Mouse (Mus musculus) embryonic facial prominence, embryonic 11.5 days (tissue): ENCODE results near the gene Cnot1. TPM values are rescaled to one million over a fixed set of nuclear protein-coding genes. Genes with fewer than 3 reads are reported as not detected.

Source experiments
- ATAC-seq: fragments of 200-750 bp; cut with Nextera tagmentation; replicated peaks from 2 replicates; pipeline ENCODE4 v1.8.0; 2017; ENCODE audit warnings: low read depth; ENCODE audit not compliant: insufficient number of reproducible peaks, low FRiP score, low TSS enrichment
- DNase-seq: peaks from one replicate; pipeline ENCODE4 v3.0.0-alpha.2; 2015; ENCODE audit warnings: low spot score
- H3K27ac ChIP-seq: fragments of 300-500 bp; sonication (generic); replicated peaks from 2 replicates; pipeline ENCODE4 v1.5.1; 2014; ENCODE audit warnings: mild to moderate bottlenecking, low read depth, low read length, control low read depth
- H3K27me3 ChIP-seq: fragments of 300-500 bp; sonication (generic); 2 replicates; pipeline ENCODE4 v1.6.1; 2014; ENCODE audit warnings: mild to moderate bottlenecking, low read length, moderate library complexity, mixed read lengths; ENCODE audit not compliant: control insufficient read depth, insufficient read depth
- H3K36me3 ChIP-seq: fragments of 300-500 bp; sonication (generic); replicated peaks from 2 replicates; pipeline ENCODE4 v1.6.1; 2014; ENCODE audit warnings: low read depth, mild to moderate bottlenecking, low read length, moderate library complexity, mixed read lengths; ENCODE audit not compliant: control insufficient read depth, insufficient read depth
- H3K4me1 ChIP-seq: fragments of 300-500 bp; sonication (generic); 2 replicates; pipeline ENCODE4 v1.6.1; 2014; ENCODE audit warnings: low read length, mixed read lengths; ENCODE audit not compliant: control insufficient read depth, insufficient read depth
- H3K4me2 ChIP-seq: fragments of 300-500 bp; sonication (generic); 2 replicates; pipeline ENCODE4 v1.6.1; 2014; ENCODE audit warnings: low read depth, mild to moderate bottlenecking, control low read depth, low read length, moderate library complexity
- H3K4me3 ChIP-seq: fragments of 300-500 bp; sonication (generic); 2 replicates; pipeline ENCODE4 v1.5.1; 2014; ENCODE audit warnings: low read depth, low read length, control low read depth
- H3K9ac ChIP-seq: fragments of 300-500 bp; sonication (generic); replicated peaks from 2 replicates; pipeline ENCODE4 v1.6.1; 2014; ENCODE audit warnings: mild to moderate bottlenecking, control low read depth, low read length
- H3K9me3 ChIP-seq: fragments of 300-500 bp; sonication (generic); replicated peaks from 2 replicates; pipeline ENCODE4 v1.6.1; 2016; ENCODE audit warnings: mild to moderate bottlenecking, low read length, inconsistent platforms, mixed read lengths; ENCODE audit not compliant: control insufficient read depth
- WGBS: fragments of 180-500 bp; shearing (Covaris S2); extraction: QIAGEN DNeasy Blood & Tissue Kit; methylation state at CpG from one replicate; pipeline ENCODE4 v1.1.7; 2014; 5-methylcytosine and 5-hydroxymethylcytosine counted together
- polyA plus RNA-seq: library from polyadenylated mRNA; unstranded; fragments of >200 nt; fragmentation: Nextera tagmentation; extraction: Ambion mirVana; gene quantifications from 2 replicates; pipeline ENCODE4 v1.2.1, GENCODE M21; 2014

The Cnot1 gene
- polyA plus RNA-seq, 1 experiment from 2014 or later = 119 TPM

DNA sequence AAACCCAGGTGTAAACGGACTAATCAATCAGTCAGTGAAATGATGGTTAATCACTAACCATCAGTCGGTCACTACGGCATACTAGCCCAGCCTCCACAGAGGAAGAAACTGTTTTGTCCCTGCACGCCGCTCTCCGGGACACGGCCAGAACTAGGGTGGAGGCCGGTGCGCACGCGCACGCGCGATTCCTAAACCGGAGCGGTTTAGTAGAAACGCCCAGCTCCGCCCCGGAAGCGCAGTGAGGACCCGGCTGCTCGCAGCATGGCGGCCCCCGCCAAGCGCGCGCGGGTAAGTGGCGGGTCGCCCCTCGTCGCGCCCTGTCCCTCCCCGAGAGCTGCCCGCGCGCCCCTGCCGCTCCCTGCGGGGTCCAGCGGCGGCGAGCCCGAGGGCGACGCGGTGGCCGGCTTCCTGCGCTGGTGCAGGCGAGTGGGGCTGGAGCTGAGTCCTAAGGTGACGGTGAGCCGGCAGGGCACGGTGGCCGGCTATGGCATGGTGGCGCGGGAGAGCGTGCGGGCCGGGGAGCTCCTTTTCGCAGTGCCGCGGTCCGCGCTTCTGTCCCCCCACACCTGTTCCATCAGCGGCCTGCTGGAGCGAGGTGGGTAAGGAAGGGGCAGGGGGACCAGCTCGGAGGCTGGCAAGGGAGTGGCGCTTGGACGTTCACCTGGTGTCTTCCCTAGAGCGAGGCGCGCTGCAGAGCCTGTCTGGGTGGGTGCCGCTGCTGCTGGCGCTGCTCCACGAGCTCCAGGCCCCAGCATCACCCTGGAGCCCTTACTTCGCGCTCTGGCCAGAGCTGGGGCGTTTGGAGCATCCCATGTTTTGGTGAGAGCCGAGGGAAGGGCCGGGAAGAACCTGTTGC is 91.4 kb downstream of the Cnot1 start, which contains the start of gene Setd6:
Setd6 (plus strand) TSS at position 206 of the 856 bp plus-strand sequence.
- Histone ChIP-seq H3K36me3 (peaks cover 4% of the 10 kb centered on the region; the same call in 1 of the 2 replicates), H3K4me2 (peak within 1 kb of the TSS; percentile 87), H3K9me3 (no peaks in the 10 kb centered on the region), H3K27me3 (no peaks in the 10 kb centered on the region), H3K4me3 (peak within 1 kb of the TSS; percentile 75), H3K9ac (peak within 1 kb of the TSS; percentile 87), H3K4me1 (no peaks in the 10 kb centered on the region; the same call in none of the 2 replicates), H3K27ac (peak within 1 kb of the TSS; percentile 36; the same call in 1 of the 2 replicates)
- WGBS = under 1% methylated on average over 73 of the region's 79 CpGs
- DNase-seq (peak; percentile 92), ATAC-seq (peak; percentile 83)

DNA sequence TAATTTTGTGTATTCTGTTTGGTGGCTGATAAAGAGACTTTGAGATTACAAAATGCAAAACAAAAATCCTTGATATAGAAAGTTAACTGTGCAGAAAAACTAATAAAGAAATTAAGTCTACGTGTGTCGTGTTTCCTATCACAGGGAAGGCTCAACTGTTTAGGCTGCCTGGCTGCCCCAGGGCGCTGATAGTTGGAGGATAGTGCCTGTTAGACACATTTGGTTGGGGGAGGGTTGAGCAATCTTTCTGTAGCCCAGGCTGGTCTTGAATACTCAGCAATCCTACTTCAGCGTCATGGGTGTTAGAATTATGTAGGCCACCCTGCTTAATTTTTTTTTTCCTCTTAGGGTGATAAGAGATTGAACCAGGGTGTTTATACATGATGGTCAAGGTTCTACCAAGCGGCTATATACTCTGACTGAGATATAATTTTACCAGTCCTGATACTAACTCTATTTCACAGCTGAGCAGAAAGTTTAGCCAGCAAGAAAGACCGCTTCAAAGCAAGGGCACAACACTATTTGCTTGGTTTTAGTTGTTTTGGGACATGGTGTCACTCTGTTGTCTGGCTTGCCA is 92.3 kb downstream of the Cnot1 start:
- peak overlapping the region; percentile 75; the same call in 1 of the 2 replicates for H3K4me3 ChIP-seq
- peaks cover 4% of the 10 kb centered on the region; the same call in 1 of the 2 replicates for H3K36me3 ChIP-seq
- no peak for ATAC-seq
- H3K27ac ChIP-seq = no peak overlapping the region
- no peaks in the 10 kb centered on the region for H3K27me3 ChIP-seq
- H3K9me3 ChIP-seq = no peaks in the 10 kb centered on the region
- no peak overlapping the region for H3K9ac ChIP-seq
- H3K4me2 ChIP-seq = peak overlapping the region; percentile 87
- no peaks in the 10 kb centered on the region; the same call in none of the 2 replicates for H3K4me1 ChIP-seq
- 83% methylated on average over 6 of the region's 6 CpGs for WGBS
- no peak for DNase-seq

DNA sequence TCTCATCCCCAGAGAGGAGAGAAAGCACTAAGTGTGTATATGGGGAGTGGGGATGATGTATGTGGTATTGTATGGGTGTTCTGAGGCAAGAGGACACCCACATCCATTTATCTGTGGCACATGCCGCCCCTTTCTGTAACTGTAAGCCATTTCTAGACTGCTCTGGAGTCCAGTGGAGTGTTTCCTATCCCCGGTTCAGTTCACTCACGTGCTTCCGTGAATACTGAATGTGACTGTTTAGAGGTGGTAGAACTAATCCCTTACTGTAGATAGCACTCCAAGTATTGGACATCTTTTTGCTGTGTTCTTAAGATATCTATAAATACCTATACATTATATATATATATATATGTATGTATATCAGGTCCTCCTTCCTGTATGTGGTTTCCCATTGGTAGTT is 92.9 kb downstream of the Cnot1 start:
- Histone ChIP-seq H3K9ac (no peak overlapping the region), H3K27ac (no peak overlapping the region), H3K9me3 (no peaks in the 10 kb centered on the region), H3K27me3 (no peaks in the 10 kb centered on the region), H3K4me2 (no peak overlapping the region), H3K4me3 (no peak overlapping the region), H3K36me3 (peaks cover 4% of the 10 kb centered on the region; the same call in 1 of the 2 replicates), H3K4me1 (no peaks in the 10 kb centered on the region; the same call in none of the 2 replicates)
- no peak for ATAC-seq
- no peak for DNase-seq
- WGBS = 92% methylated on average over 4 of the region's 4 CpGs

DNA sequence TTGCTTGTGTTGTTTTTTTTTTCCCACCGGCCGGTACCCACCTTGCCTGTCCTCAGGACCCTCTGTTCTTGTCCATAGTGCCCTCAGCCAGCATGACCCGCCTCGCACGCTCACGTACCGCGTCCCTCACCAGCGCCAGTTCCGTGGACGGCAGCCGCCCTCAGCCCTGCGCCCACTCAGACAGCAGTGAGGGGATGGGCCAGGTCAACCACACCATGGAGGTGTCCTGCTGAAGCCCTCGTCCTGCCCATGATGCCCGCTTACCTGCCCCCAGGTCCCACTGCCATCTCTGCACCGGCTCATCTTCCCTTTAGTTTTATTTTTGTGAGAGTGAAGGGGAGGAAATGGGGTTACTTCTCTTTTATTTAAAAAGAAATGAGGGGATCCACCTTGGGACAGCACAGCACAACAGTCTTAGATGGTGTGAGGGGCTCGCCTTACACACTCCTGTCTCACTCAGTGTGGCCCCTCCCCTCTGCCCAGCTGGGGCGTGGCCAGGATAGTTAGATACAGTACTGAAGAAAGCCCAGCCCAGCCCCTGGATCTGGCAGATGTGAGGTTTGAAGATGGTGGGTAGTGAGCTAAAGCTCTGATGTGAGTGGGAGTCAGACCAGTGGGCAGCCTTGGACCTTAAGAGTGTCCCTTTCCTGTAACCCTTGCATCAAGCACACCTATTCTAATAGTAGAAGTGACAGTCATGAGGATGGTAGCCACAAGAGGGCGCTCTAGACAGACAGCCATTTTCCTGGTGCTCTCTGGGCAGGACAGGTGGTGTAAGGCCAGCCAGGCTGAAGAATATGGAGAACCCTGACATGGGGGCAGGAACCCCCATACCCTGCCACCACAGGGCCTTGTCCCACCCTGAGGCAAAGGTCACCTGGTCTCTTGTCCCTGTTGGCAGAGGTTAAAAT is 93.9 kb downstream of the Cnot1 start:
- DNase-seq (peak; percentile 77), ATAC-seq (no peak)
- Histone ChIP-seq H3K9ac (no peak overlapping the region), H3K4me3 (no peak overlapping the region), H3K27me3 (no peaks in the 10 kb centered on the region), H3K36me3 (peaks cover 4% of the 10 kb centered on the region; the same call in 1 of the 2 replicates), H3K9me3 (no peaks in the 10 kb centered on the region), H3K4me1 (no peaks in the 10 kb centered on the region; the same call in none of the 2 replicates), H3K27ac (no peak overlapping the region), H3K4me2 (no peak overlapping the region)
- WGBS = 76% methylated on average over 19 of the region's 19 CpGs

DNA sequence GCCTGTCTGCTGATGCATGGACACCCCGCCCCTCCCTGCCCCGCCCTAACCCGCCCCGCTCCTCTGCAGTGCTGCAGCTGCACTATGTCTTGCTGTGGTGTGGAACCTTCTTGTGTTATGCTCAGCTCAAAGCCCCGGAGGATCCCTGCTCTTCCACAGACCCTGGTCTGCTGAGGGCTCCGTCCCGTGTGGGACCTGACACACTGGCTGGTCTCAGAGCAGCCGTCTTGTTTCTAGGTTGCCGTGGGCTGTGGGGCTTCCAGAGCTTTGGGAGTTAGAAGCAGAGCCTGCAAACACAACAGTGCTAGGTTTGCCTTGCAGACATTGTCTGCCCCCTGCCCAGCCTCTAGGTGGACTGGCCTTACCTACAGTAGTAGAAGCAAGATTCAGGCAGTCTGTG is 94.9 kb downstream of the Cnot1 start:
- 83% methylated on average over 9 of the region's 9 CpGs for WGBS
- Histone ChIP-seq H3K4me1 (no peaks in the 10 kb centered on the region; the same call in none of the 2 replicates), H3K9ac (no peak overlapping the region), H3K36me3 (no peaks in the 10 kb centered on the region), H3K27me3 (no peaks in the 10 kb centered on the region), H3K4me3 (no peak overlapping the region), H3K27ac (no peak overlapping the region), H3K4me2 (no peak overlapping the region), H3K9me3 (no peaks in the 10 kb centered on the region)
- DNase-seq (no peak), ATAC-seq (no peak)

DNA sequence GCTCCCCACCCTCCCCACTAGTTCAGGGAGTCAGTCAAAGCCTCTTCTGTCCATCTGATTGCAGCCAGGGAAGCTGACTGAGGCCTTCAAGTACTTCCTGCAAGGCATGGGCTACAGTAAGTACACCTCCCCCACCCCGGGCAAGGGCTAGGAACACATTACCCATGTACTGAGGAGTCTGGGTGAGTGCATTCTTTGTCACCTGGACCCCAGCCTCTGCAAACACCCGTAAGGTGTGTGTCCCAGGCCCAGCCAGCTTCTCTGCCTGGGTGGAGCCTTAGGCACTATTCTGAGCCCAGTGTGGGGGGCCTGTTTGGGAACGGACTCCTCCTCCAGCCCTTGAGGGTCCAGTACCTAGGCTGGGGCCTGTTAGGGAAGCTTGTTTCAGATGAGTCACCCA is 96.2 kb downstream of the Cnot1 start:
- H3K4me2 ChIP-seq = no peak overlapping the region
- H3K27me3 ChIP-seq = no peaks in the 10 kb centered on the region
- no peak for ATAC-seq
- DNase-seq = no peak
- 74% methylated on average over 3 of the region's 3 CpGs for WGBS
- H3K9ac ChIP-seq = no peak overlapping the region
- H3K9me3 ChIP-seq = no peaks in the 10 kb centered on the region
- no peaks in the 10 kb centered on the region for H3K4me1 ChIP-seq
- H3K4me3 ChIP-seq = no peak overlapping the region
- H3K36me3 ChIP-seq = no peaks in the 10 kb centered on the region
- no peak overlapping the region for H3K27ac ChIP-seq

DNA sequence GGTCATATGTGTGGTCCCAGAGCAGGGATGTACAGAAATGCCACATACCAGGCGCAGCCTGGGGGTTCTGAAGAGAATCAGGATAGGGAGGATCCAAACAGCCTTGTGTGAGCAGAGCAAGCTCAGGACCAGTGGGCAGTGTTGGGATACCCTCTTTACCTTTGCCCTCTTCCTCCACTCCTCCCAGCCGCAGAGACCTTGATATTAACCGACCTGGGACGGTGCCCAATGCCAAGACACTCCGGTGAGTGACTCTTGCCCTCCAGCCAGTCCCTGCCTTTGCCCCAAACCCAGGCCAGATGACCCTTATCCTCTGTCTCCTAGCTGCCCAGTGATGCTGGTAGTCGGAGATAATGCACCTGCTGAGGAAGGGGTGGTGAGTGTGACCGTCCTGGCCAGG is 97.7 kb downstream of the Cnot1 start:
- ATAC-seq = no peak
- Histone ChIP-seq H3K4me1 (no peaks in the 10 kb centered on the region), H3K27me3 (no peaks in the 10 kb centered on the region), H3K36me3 (no peaks in the 10 kb centered on the region), H3K4me3 (no peak overlapping the region), H3K9ac (no peak overlapping the region), H3K4me2 (no peak overlapping the region), H3K27ac (no peak overlapping the region), H3K9me3 (no peaks in the 10 kb centered on the region)
- DNase-seq = no peak
- 82% methylated on average over 7 of the region's 7 CpGs for WGBS
